Mouse (Mus musculus) gonadal fat pad, adult 2 months (tissue): ENCODE measurements around the gene Acer3. TPM values are rescaled to one million over a fixed set of nuclear protein-coding genes. Genes with fewer than 3 reads are reported as not detected.
"Not testable (repeated sequence)": the region's sequence is repeated elsewhere in the genome, so short reads cannot be mapped to it uniquely, and the experiment has no call there.

Experiments
- DNase-seq: peaks from one replicate; pipeline ENCODE4 v3.0.0-alpha.2; 2012; ENCODE audit warnings: low read depth
- polyA plus RNA-seq: library from polyadenylated mRNA; depleted of rRNA; stranded (reverse); fragments of >200 nt; gene quantifications from 2 replicates; pipeline ENCODE4 v1.2.3, GENCODE M21; 2012

The Acer3 gene
- polyA plus RNA-seq, 1 experiment: 8.2 TPM

DNA sequence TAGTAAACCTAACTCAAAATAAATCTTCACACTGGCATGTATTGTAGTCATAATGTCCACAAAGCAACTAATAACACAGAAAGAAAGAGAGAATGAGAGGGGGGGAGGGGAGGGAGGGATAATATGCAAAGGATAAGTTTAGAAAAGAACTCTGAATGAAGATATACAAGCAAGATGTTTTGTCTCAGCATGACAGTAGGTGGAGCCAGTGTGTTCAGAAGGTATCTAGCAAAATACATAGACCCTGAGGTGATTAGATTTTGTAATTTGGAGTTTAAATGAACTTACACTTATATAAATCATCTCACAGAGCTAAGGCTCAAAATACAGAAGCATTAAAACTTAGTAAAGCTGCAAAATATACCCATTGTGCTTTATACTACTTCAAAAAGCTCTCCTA is 44.7 kb downstream of the Acer3 start:
- no peak for DNase-seq

DNA sequence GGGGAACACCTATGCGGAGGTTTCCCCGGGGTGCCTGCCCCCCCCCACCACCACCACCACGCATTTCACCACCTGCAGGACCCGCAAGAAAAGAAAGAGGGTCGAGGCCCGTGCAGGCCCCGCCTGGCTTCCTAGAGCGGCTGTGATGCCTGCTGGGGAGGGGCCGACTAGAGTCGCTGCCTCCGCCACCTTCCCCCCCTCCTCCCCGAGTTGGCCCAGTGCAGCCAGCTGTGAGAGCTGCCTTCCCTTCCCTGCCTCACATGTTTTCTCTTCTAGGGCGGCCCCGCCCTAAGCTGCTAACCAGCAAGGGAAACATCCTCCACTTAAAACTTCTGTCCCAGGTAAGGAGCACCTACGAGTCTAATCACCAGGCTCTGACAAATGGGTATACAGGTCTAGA is 52.8 kb downstream of the Acer3 start:
- DNase-seq: not testable (repeated sequence)

DNA sequence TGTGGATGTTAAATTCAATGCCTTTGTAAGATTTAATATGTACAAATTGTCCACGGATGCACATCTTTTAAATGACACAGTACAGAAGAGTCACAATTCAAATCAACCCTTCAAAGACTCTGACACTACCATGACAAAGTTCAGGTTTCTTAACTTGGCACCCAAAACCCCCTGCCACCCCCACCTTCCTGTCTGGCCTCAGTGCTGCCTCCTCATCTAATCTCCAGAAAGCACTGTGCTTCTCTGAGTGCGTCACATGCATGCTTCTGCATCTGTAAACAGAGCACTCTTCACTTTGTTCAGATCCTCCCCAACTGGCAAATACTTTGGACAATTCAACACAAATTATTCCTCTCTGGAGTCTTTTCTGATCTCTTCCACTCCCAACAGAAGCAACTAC is 68.5 kb downstream of the Acer3 start:
- no peak for DNase-seq

DNA sequence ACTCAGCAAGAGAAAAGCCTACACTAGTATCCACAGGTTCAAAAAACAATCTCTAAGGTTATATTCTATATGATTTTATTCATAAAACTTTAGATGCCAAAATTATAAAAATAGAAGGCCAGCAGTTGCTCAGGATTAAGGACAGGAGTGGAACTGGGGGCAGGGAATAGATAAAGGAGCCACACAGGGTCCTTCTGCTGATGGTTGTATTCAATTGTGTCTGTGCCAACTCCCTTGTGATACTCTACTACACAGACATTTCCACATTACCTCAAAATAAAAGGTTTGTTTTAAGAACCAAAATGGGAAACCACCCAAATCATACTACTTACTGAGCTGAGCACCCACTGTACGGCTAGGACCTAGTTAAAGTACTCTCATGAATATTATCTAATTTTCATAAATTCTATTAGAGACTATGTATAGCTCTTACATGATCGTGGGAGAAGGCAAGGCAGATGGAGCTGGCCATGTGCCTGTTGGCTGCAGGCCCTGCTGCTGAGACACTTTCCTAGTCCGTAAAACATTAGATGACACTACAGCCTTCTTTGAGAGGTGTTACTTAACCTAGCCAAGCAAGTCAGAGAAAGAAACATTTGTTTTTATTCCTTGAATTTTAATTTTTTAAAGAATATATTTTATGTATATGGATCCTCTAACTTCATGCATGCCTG is 84.2 kb downstream of the Acer3 start:
- no peak for DNase-seq

DNA sequence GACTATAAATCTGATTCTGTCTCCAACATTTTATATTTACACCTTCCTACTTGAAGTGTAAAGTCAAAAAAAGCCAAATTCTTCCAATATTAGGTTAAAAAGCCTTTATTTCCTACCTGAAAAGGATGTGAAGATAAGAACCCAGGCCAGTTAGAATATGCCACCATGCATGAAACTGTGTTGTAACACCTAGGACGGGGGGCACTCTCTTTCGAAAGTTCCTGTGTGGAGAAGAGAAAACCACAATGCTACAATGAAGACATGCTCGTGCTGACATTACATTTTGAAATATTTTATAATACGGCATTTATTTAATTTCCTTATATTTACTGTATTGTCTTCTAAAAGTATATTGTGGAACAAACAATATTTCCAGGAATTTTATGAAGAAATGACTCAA is 97.2 kb downstream of the Acer3 start:
- no peak for DNase-seq

DNA sequence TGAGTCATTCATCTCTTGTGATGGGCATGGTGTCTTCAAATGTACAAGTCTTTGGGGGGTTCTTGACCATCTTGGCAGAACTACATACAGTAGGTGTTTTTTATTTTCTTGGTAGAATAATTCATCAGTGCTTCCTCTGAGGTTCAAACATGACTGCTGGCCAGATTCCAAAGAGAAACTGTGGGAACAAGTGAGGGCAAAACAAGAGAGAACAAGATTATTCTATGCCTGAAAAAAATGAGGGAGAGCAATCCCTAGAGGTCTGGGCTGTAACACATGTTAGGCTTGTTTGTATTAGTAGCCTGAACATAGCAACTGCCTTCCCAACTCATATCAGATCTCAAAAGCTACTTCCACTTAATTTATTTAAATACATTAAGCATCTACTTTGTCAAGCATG is 104.3 kb downstream of the Acer3 start:
- no peak for DNase-seq

DNA sequence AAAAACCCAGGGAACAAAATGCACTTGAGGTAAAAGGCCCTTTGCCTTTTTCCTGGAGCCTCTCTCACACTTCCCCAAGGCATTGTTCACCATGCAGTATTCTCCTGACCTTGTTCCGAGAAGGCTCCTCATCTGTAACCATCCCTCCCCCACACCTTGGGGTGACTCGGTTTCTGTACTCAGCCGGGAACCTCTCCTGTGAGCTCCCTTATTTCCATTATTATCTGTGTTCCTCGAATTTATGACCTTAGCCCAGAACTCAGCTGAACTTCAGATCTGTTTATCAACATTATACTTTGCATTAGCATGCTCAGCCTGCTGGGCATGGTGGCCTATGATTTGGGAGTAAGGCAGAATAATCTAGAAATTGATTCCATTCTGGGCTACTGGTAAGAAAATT is 118.1 kb downstream of the Acer3 start:
- DNase-seq: no peak

DNA sequence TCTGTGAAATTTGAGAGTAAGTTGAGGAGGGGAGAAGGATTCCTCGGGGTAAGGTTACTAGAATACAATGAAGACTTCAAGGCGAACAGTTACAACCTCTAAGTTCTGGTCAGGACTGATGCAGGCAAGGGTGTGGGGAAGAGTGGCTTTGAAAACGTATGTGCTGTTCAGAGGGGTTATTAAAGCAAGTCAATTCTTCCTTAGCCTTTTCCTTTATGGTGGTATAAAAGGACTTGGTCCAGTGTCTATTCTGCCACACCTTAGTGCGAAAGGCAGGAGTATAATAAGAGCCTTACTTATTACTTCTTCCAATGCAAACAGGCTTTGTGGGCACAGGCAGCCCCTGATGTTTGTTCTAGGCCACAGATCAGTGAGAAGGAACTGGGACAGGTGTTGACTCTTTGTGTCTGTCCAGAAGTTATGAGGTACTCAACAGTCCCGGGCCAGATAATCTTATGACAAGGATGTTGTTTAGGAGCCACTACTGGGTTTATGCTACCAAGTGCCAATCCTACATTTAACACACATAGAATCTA is 119.4 kb downstream of the Acer3 start:
- no peak for DNase-seq

DNA sequence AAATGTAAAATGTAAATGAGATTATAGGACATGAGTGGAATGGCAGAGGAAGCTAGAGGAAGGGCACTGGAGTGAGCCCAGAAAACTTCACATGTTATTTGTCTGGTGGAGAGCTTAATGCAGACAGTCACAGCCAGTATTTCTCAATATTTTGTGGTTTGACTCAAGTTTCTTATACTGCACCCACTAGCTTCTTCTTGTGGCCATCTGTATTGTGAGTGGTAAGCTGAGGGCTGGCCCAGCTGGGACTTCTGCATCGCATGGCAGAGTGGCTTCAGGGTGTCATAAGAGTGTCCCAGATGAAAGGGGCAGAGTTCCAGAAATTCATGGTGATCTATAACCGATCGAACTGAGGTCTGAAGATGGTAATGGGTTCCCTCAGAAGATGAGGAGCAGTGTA is 120.6 kb downstream of the Acer3 start:
- DNase-seq: no peak

DNA sequence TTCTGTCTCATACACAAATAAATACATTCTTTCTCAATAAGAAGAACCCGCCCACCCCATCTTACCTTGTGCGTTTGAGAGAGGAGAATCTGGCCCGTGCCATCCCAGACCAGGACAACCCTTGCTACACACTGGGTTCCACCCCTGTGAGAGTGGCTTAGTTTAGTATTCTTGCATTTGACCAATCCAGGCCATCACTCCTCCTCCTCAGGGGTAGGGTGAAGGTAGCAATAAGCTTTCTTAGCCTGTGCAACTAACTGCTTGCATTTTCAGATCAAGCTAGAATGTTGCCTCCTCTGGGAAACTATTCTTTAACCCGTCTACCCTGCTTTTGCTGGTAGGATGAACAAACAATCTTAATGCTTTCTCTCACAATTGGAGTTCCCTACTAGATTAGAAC is 121.6 kb downstream of the Acer3 start, which contains the start of gene B3gnt6:
Gene B3gnt6, minus strand, starts transcription at position 101 of the 400 bp plus-strand sequence.
- no peak for DNase-seq

DNA sequence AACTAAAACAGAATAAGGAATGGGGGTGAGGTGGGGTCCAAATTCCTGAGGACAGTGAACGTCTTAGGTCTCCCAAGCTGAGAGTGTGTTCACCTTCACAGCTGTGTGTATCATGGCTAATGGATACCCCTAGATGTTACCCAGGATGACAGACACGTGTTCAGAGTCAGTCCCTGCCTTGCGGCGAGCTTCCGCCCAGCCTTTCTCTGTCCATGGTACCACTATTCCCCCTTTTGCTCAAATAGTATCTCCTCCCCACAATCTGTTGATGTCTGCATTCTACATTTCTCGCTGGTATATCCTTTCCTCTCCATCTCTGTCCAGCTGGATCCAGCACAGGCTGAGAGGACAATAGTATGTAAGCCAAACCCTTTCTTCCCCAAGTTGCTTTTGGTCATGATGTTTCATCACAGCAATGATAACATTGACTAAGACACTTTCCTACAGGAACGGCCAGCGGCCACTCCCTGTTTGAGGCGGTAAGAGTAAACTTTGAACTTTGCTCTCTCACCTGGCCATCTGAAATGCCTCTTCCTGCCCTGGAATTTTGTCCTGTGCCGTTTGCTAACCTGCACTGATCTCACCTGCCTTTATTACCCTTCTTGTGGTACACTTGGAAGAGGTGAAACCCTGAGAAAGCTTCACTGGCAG is 125.7 kb downstream of the Acer3 start:
- DNase-seq: no peak

DNA sequence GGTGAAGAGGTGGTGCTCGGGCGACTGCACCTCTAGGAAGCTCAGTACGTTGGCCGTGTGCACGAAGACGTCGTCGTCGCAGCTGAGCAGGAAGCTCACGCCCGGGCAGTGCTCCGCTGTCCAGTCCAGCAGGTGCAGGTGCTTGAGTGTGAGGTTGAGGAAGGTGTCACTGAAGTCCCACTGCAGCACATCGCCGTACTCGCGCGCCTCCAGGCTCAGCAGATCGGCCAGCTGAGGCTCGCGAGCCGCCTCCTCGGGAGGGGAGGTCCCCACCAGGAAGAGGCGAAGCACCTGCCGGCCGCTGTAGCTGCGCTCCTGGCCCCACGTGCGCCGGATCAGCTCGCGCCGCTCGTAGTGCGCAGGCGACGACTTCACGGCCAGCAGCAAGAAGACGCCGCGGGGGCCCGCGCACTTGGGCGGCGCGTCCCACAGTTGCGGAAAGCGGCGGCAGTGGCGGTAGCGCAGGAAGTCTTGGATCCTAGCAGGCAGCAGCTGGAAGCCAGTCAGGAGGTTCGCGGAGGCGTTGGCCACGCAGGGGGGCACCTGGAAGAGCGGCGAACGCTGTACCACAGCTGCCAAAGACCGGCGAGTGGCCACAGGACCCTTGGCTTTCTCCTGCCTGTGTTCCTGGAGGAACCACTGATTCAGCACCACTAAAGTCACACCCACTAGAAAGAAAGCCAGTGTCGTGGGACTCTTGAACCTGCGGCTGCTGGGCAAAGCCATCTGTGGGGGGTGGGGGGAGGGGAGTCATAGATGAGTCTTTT is 126.8 kb downstream of the Acer3 start:
- DNase-seq: no peak

DNA sequence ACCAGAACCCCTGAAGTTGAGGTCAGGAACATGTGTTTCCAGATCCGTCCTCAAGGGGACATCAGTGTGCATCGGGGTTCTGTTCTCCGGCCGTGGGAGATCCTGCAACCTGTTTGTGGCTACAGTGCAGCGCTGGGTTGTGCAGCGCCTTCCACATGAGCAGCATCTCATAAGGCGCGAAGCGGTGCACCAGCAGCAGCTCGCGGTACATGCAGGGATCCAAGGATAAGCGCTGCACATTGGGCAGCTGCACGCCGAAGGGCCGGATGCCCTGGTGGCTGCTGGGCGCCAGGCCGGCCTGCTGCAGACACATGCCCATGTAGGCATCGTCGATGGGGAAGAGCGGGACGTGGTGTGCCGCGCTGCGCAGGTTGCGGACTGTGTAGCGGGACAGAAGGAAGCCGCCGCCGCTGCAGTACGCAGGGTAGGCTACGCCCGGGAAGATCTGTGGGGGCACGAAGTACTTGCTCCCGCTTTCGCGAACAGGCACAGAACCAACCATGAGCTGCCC is 127.4 kb downstream of the Acer3 start:
- no peak for DNase-seq

DNA sequence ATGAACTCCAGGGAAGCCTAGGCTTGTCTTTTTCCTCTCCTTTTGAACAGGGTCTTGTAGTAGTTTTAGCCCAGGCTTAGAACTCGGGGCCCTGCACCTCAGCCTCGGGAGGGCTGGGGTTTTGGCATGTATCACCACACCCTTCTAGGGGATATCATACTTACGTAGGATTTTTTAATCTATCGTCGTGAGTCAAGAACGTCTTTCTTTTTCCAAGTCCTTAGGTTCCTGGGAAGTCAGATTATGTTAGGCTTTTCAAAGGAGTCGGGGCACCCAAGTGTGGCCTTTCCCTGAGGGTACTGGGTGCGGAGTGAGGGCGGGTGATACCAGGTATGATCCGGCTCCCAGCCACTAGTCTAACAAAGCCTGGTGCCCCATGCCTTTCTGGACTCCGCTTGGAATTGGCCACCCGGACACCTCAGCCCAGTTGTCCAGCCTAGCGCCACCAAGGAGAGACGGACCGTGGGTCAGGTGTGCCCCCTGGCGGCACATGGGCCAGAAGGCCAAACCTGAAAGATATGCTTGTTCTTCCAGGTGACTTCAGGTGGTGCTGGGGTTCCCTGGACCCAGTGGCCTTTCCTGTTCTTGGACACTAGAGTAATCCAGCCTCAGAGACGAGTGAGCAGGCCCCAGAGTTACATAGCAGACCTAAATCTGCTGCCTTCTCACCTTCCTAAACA is 129.3 kb downstream of the Acer3 start:
- DNase-seq: no peak

DNA sequence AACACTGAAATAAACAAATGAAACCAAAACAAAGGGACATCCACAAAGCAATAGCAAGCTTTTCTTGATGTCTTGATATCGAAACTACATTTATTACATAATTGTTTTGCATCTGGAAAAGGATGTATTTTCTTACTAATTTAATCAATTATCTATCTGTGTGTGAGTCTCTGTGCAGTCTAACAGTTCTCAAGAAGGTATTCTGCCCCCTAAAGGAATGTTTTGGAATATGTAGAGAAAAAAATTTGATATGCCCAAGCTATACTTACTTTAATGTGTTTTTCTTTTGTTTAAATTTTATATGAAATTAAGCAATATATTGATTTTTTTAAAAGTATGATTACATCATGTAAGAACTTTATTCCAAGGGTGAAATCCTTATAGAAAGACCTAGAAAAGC is 130.4 kb downstream of the Acer3 start:
- no peak for DNase-seq

DNA sequence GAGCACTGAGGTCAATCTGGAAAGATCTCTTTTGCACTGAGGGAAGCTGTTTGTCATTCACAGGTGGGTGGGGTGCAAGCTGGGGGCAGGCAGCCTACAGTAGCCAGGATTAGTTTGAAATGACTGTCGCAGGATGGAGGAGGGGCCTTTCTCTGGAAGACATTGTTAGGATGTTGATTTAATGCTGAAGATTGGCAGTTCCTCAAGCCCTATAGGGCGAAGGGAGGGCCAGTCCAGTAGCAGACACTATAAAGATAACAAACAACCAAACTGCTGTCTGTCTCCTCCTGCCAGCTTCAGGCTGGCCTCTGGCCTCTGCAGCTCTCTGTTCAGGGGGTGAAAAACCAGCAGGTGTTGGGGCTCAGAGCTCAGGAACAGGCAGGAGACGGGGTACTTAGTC is 131.3 kb downstream of the Acer3 start:
- DNase-seq: no peak

DNA sequence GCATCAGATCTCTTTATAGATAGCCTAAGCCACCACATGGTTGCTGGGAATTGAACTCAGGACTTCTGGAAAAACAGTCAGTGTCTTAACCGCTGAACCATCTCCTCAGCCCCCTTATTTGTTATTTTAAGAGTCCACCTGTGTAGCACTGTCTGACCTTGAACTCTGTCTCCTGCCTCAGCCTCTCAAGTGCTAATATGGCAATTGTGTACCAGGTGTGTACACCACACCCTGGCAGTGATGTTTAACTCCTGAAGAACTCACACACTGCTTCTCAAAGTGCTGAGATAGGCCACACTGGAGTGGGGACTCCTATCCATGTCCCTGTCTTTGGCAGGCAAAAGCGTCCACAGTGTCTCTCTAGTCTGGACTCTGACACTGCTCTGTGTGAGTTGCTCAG is 132.3 kb downstream of the Acer3 start:
- DNase-seq: no peak

DNA sequence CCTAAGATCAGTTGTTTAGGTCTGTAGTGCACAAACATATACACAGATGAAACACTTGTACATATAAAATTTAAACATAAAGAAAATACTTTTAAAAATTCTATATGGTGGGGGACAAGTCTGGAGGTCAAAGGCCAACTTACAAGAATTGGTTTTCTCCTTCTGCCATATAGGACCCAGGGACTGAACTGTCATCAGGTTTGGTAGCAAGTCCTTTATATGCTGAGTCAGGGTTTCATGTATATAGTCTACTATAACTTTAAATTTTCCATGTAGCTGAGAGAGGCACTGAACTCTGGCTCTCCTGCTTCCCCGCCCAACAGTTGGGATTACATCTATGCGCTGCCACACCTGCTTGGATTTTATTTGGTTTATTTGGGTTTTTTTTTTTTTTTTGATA is 132.8 kb downstream of the Acer3 start:
- DNase-seq: no peak

DNA sequence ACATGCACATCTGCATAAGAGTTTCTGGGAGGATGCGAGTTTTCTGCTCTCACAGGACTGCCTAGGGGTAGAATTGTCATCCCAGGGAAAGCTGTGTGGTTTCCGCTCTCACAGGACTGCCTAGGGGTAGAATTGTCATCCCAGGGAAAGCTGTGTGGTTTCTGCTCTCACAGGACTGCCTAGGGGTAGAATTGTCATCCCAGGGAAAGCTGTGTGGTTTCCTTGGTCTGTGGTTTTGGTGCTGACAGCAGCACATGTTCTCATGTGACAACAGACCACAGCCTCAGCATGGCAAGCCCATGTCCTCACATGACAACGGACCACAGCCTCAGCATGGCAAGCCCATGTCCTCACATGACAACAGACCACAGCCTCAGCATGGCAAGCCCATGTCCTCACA is 133.7 kb downstream of the Acer3 start:
- DNase-seq: not testable (repeated sequence)

DNA sequence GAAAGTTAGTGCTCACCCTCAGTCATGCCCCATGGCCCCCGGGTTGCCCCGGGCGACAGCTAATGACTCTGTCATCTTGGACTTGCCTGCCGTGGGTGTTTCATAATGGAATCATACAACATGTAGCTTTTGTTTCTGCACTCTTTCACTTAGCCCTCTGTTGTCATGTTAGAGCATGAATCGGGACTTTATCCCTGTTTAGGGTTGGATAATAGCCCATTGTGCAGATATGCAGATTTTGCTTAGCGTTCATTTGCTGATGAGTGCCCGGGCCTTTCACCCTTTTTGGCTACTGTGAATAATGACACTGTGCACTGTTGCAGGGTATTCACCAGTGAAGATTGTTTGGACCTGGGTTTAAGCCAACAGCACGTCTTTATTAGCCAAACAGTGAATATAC is 134.4 kb downstream of the Acer3 start:
- no peak for DNase-seq

DNA sequence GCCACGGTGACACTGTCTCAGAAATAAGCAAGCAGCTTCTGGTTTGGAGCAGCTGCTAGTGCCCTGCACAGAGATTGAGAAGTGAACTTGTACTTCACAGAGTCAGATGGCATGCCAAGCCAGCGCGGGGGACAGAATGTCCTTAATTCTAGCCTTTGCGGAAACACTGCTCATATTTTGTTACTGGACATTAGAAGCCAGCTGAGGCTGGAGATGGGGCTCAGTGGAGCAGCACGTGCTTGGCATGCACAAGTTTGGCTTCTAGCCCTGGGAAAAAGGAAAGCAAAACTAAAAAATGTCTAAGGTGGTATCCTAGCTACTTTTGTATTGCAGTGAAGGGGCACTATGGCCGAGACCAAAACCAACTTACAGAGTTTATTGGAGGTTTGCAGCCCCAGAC is 135.7 kb downstream of the Acer3 start:
- no peak for DNase-seq
